Mouse (Mus musculus): ENCODE data around the gene Tbc1d22b.

- TF ChIP-seq GATA1 (IDR thresholded peaks at IDR 0.05; ENCODE audit: borderline replicate concordance, low read length) (no peak), FLI1 (IDR thresholded peaks at IDR 0.05; ENCODE audit: low read length) (no peak)
Measured at GRCm38 (mm10) chr17:29525613-29526012, 24.0 kb upstream of the Tbc1d22b start.
